Mouse (Mus musculus): ENCODE data around the gene Cd248.

DNA sequence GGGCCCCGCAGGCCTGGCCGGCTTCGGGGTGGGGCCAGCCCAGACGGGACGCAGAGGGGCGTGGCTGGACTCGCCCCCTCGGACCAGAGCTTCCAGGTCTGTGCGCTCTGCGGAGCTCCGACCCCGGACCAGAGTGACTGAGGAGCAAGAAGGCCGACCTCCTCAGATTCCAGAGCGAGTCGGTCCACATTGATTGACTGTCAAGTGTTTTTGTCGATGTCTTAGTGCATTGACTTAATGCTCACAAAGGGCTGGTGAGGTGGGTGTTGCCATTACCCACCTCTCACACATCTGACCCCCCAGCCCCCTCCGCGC, 50.5 kb downstream of the Cd248 start, which contains the start of gene Klc2:
- TF ChIP-seq POLR2A (IDR thresholded peaks at IDR 0.05; ENCODE audit: extremely low read depth, insufficient read depth, low read length) (no peak; the same call in 1 of the 2 replicates), CTCF (IDR thresholded peaks at IDR 0.05; ENCODE audit: extremely low read depth, insufficient read depth, low read length) (no peak)
